Mouse (Mus musculus): Measurements from ENCODE around the gene Wdr66. TPM values are rescaled to one million over a fixed set of nuclear protein-coding genes. Genes with fewer than 3 reads are reported as not detected.

Wdr66 gene
- polyA plus RNA-seq (2014; fragmentation: Illumina TruSeq; extraction: RNeasy Lipid Tissue Mini Kit (QIAGEN cat#74804); ENCODE audit: low read depth, low replicate concordance) = 5.4 TPM

GRCm38 (mm10) chr5:123251834-123252233, at the start of gene Wdr66:
TSS of gene Wdr66 (plus strand) at chr5:123252102.

DNA sequence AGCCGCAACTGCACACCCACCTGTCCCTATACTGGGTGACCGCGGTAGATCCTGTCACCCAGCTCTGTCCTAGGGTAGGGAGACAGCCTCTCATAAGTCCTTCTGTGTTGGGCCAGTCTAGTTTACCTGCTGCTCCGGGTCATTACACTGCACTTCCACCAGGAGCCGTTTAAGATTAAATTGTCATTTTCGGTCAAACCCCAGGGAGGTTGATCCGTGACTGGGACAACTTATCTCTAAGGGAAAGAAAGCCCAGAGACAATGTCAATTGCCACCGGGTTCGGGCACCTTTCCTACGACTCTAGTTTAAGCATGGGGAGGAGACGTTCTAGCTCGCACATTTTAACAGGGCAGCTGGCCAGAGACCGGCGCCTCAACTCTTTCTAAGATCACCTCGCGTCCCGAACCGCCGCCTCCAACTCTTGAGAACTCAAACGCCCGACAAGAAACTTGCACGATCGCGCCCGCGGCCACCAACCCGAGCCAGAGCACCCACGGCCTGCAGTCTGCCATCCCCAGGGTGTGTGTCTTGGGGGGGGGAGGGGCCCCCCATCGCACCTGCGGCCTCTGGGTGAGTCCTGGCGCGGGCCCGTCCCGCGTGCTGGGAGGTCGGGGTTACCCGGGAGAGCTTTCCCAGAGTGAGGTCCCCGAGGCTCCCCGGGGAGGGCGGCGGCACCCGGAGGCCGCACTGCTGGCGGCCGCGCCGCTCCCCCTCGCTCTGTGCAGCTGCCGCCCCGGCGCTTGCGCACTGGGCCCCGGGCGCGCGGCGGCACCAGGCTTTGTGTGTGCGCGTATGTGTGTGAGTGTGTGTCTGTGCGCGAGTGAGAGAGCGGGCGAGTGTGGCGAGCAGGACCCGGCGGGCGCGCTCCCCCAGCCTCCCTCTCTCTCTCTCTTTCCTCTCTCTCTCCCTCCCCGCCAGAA, 92.1 kb downstream of the Wdr66 start, which contains the start of gene Bcl7a:
Gene Bcl7a (plus strand): TSS at position 128 of the 921 bp plus-strand sequence.

Other genes starting within 250 kb of the Wdr66 start
- gene Orai1, start 237.0 kb upstream of the Wdr66 start, polyA plus RNA-seq (2014; fragmentation: Illumina TruSeq; extraction: RNeasy Lipid Tissue Mini Kit (QIAGEN cat#74804); ENCODE audit: low read depth, low replicate concordance) = 14.2 TPM
- gene Morn3, start 205.1 kb upstream of the Wdr66 start, polyA plus RNA-seq (2014; fragmentation: Illumina TruSeq; extraction: RNeasy Lipid Tissue Mini Kit (QIAGEN cat#74804); ENCODE audit: low read depth, low replicate concordance) = 17.7 TPM
- gene Tmem120b, start 183.7 kb upstream of the Wdr66 start, polyA plus RNA-seq (2014; fragmentation: Illumina TruSeq; extraction: RNeasy Lipid Tissue Mini Kit (QIAGEN cat#74804); ENCODE audit: low read depth, low replicate concordance) = 44.1 TPM
- 1.2 TPM for gene Rhof, start 119.4 kb upstream of the Wdr66 start, polyA plus RNA-seq (2014; fragmentation: Illumina TruSeq; extraction: RNeasy Lipid Tissue Mini Kit (QIAGEN cat#74804); ENCODE audit: low read depth, low replicate concordance)
- gene Setd1b, start 109.9 kb upstream of the Wdr66 start, polyA plus RNA-seq (2014; fragmentation: Illumina TruSeq; extraction: RNeasy Lipid Tissue Mini Kit (QIAGEN cat#74804); ENCODE audit: low read depth, low replicate concordance) = 13.3 TPM
- 23.2 TPM for gene Psmd9, start 82.7 kb upstream of the Wdr66 start, polyA plus RNA-seq (2014; fragmentation: Illumina TruSeq; extraction: RNeasy Lipid Tissue Mini Kit (QIAGEN cat#74804); ENCODE audit: low read depth, low replicate concordance)
- 0.73 TPM for gene Hpd, start 69.4 kb upstream of the Wdr66 start, polyA plus RNA-seq (2014; fragmentation: Illumina TruSeq; extraction: RNeasy Lipid Tissue Mini Kit (QIAGEN cat#74804); ENCODE audit: low read depth, low replicate concordance)
- 19.9 TPM for gene Bcl7a, start 91.7 kb downstream of the Wdr66 start, polyA plus RNA-seq (2014; fragmentation: Illumina TruSeq; extraction: RNeasy Lipid Tissue Mini Kit (QIAGEN cat#74804); ENCODE audit: low read depth, low replicate concordance)
- gene Mlxip, start 142.7 kb downstream of the Wdr66 start, polyA plus RNA-seq (2014; fragmentation: Illumina TruSeq; extraction: RNeasy Lipid Tissue Mini Kit (QIAGEN cat#74804); ENCODE audit: low read depth, low replicate concordance) = 24.1 TPM
- 2.3 TPM for gene Lrrc43, start 237.2 kb downstream of the Wdr66 start, polyA plus RNA-seq (2014; fragmentation: Illumina TruSeq; extraction: RNeasy Lipid Tissue Mini Kit (QIAGEN cat#74804); ENCODE audit: low read depth, low replicate concordance)
- 1.5 TPM for gene Il31, start 237.4 kb downstream of the Wdr66 start, polyA plus RNA-seq (2014; fragmentation: Illumina TruSeq; extraction: RNeasy Lipid Tissue Mini Kit (QIAGEN cat#74804); ENCODE audit: low read depth, low replicate concordance)

Measured in adipose tissue, adult 10 weeks (tissue).